In the genomic region with DNA sequence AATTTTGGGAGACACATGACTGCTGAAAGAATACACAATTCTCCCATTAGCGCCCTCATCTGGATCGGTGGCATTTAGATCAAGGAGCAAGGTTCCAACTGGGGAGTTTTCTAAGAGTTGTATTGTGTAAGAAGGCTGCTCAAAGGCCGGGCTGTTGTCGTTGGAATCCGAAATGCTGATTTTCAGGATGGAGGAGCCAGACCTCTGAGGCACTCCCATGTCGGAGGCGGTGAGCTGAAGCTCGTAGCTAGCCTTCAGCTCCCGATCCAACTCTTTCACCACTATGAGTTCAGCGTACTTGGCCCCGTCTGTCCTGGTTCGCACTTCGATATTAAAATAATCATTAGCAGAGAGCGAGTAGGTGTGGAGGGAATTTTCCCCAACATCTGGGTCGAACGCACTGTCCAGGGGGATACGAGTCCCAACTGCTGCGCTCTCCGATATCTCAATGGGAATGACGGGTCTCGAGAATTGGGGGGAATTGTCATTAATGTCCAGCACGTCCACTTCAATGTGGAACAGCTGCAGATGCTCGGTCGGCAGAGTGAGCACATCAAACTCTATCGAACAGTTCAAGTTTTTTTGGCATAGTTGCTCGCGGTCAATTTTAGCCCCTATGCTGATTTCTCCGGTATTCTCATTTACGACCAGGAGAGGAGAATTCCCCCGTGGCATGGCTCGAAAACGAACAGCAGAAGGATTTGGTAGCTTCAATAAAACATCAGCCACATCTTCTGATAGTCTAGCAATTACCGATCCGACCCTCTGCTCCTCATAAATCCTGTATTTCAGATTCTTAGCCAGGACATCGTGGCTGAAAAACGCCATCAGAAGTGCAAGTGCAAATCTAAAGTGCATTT, we compare ENCODE assay signal across 8 mouse cellular contexts. TPM values are rescaled to one million over a fixed set of nuclear protein-coding genes. Genes with fewer than 3 reads are reported as not detected.
DNase-seq lines count a peak whose midpoint lies in the region; ATAC-seq and TF ChIP-seq lines count a peak whose summit lies in the region.

No protein-coding gene starts in this region.

- H3K36me3 ChIP-seq in forebrain, embryonic 14.5 days (ENCODE audit: control insufficient read depth, insufficient read depth, low read length): peaks cover 12% of the 10 kb centered on the region
- H3K36me3 ChIP-seq in limb, embryonic 13.5 days: peaks cover 44% of the 10 kb centered on the region
- H3K36me3 ChIP-seq in midbrain, postnatal 0 days (ENCODE audit: insufficient read depth, low read length): no peaks in the 10 kb centered on the region

- H3K4me1 ChIP-seq in forebrain, embryonic 14.5 days (ENCODE audit: control insufficient read depth, insufficient read depth, low read length): peaks cover 24% of the 10 kb centered on the region
- H3K4me1 ChIP-seq in limb, embryonic 13.5 days: peaks cover 48% of the 10 kb centered on the region
- peaks cover 8% of the 10 kb centered on the region for H3K4me1 ChIP-seq in midbrain, postnatal 0 days (ENCODE audit: insufficient read depth, low read length)

- H3K4me3 ChIP-seq in forebrain, embryonic 14.5 days (ENCODE audit: low read depth, low read length): peak overlapping the region; percentile 58
- H3K4me3 ChIP-seq in limb, embryonic 13.5 days: peak overlapping the region; percentile 81
- peak overlapping the region; percentile 58 for H3K4me3 ChIP-seq in midbrain, postnatal 0 days (ENCODE audit: low read depth, low read length)

- H3K27ac ChIP-seq in forebrain, embryonic 14.5 days (ENCODE audit: low read depth, low read length): peak overlapping the region; percentile 89
- H3K27ac ChIP-seq in limb, embryonic 13.5 days: peak overlapping the region; percentile 100
- peak overlapping the region; percentile 72 for H3K27ac ChIP-seq in midbrain, postnatal 0 days (ENCODE audit: low read depth, low read length)

- peak; percentile 68 for TF ChIP-seq CTCF in midbrain, postnatal 0 days (IDR thresholded peaks at IDR 0.05)

- 0 out of 2 replicates have a peak, but pooled peaks have one; percentile 13 for ATAC-seq in forebrain, embryonic 14.5 days
- ATAC-seq in limb, embryonic 13.5 days (ENCODE audit: low FRiP score, low read depth): no peak
- ATAC-seq in midbrain, postnatal 0 days (ENCODE audit: low FRiP score): no peak

- H3K4me2 ChIP-seq in forebrain, embryonic 14.5 days (ENCODE audit: low read length): peak overlapping the region; percentile 70
- peak overlapping the region; percentile 93 for H3K4me2 ChIP-seq in limb, embryonic 13.5 days (replicated peaks)
- H3K4me2 ChIP-seq in midbrain, postnatal 0 days (ENCODE audit: low read depth, low read length, poor library complexity, severe bottlenecking): peak overlapping the region; percentile 70

- no peaks in the 10 kb centered on the region for H3K27me3 ChIP-seq in forebrain, embryonic 14.5 days (replicated peaks; ENCODE audit: control insufficient read depth, insufficient read depth, low read length)
- H3K27me3 ChIP-seq in limb, embryonic 13.5 days: no peaks in the 10 kb centered on the region
- H3K27me3 ChIP-seq in midbrain, postnatal 0 days (ENCODE audit: insufficient read depth, low read length): no peaks in the 10 kb centered on the region

- WGBS in forebrain, embryonic 14.5 days: under 1% methylated on average over 36 of the region's 36 CpGs
- under 1% methylated on average over 36 of the region's 36 CpGs for WGBS in limb, embryonic 13.5 days
- WGBS in midbrain, postnatal 0 days: under 1% methylated on average over 36 of the region's 36 CpGs

- H3K9ac ChIP-seq in forebrain, embryonic 14.5 days (ENCODE audit: low read length): peak overlapping the region; percentile 72
- peak overlapping the region; percentile 97 for H3K9ac ChIP-seq in limb, embryonic 13.5 days
- peak overlapping the region; percentile 62 for H3K9ac ChIP-seq in midbrain, postnatal 0 days (replicated peaks; ENCODE audit: low read length, poor library complexity, severe bottlenecking)

- DNase-seq in 3134 (ENCODE audit: extremely low read depth, insufficient read length, low spot score): peak; percentile 43
- peak; percentile 12 for DNase-seq in ZHBTc4 (ENCODE audit: low read depth, low spot score)
- peak; percentile 65 for DNase-seq in forebrain, embryonic 14.5 days (ENCODE audit: low spot score)
- DNase-seq in heart, postnatal 4 days: peak; percentile 62
- peak; percentile 71 for DNase-seq in midbrain, postnatal 0 days (ENCODE audit: low spot score)
- peak; percentile 46 to 61 for DNase-seq in urinary bladder, postnatal 4 days (ENCODE audit: low spot score in 2 of 2)
- DNase-seq in left cerebral cortex, adult 8-10 months (ENCODE audit: low spot score in 2 of 2): no peak

- H3K9me3 ChIP-seq in forebrain, embryonic 14.5 days (replicated peaks; ENCODE audit: control insufficient read depth, low read length): no peaks in the 10 kb centered on the region
- no peaks in the 10 kb centered on the region for H3K9me3 ChIP-seq in limb, embryonic 13.5 days
- no peaks in the 10 kb centered on the region for H3K9me3 ChIP-seq in midbrain, postnatal 0 days (ENCODE audit: low read length)

RNA-seq across cellular contexts. Expression of a gene that starts 0.9 kb away (rescaled TPM):
- polyA plus RNA-seq in forebrain, embryonic 14.5 days (2014; fragmentation: Nextera tagmentation; extraction: Ambion mirVana): 23.8 and 26.1 TPM in 2 replicates
- 10 to 100 TPM; 16.9 to 17.7 TPM for total RNA-seq in heart, postnatal 4 days (2021)
- polyA plus RNA-seq in limb, embryonic 13.5 days (2015; fragmentation: Nextera tagmentation; extraction: Ambion mirVana): 161 and 172 TPM in 2 replicates
- total RNA-seq in midbrain, postnatal 0 days (2014; rRNA removed): 68.7 and 69.7 TPM in 2 replicates
- polyA plus RNA-seq in midbrain, postnatal 0 days (2015; fragmentation: Nextera tagmentation; extraction: Ambion mirVana): 26.0 and 27.6 TPM in 2 replicates
- 1 to 10 TPM; 4.4 to 6.0 (median 5.2) TPM for total RNA-seq in left cerebral cortex, adult 8-10 months (2022)

Comparison
In these comparisons a context has a peak if more than half of its experiments do, and no peak if none do; other contexts are left out.
1. DNase-seq: peak in 3134 (single experiment), ZHBTc4 (single experiment), forebrain, embryonic 14.5 days (single experiment), heart, postnatal 4 days (single experiment), midbrain, postnatal 0 days (single experiment) and urinary bladder, postnatal 4 days (2 of 2); none in left cerebral cortex, adult 8-10 months (0 of 2).
2. Peak in every context shown above with its lines, with median percentiles within 50 percentile points of each other: H3K27ac ChIP-seq, H3K4me2 ChIP-seq, H3K4me3 ChIP-seq and H3K9ac ChIP-seq.